Mouse (Mus musculus): ENCODE data around the gene Fam19a4.

The Fam19a4 gene

GRCm38 (mm10) chr6:97060074-97060681 is at the start of gene Fam19a4:
Fam19a4 (minus strand) TSS chr6:97060413.
- no peak for DNase-seq (ENCODE audit: low read depth in 1 of 2, low spot score in 2 of 2)

- no peak for DNase-seq (ENCODE audit: low read depth in 1 of 2, low spot score in 2 of 2)
Observed at GRCm38 (mm10) chr6:97106777-97107176, 46.6 kb upstream of the Fam19a4 start.

DNA sequence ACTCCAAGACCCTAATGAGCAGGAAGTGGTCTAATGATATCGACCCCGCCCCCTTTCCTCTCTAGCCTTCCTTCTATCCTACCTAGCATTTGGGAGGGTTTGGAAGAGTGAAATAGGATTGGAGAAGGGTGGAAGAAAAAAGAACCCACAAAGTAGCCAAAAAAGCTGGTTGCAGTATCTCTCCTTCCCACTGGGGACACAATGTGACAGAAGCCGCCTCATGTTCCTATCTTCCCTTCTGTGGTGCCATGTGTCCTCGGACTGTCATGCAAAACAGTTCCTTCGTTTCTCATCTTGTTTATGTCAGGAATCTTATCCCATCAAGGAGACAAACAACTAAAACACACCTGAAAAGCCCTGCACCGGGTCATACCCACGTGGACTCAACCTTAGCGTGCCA is 45.9 kb upstream of the Fam19a4 start:
- DNase-seq (ENCODE audit: low read depth in 1 of 2, low spot score in 2 of 2): no peak

DNA sequence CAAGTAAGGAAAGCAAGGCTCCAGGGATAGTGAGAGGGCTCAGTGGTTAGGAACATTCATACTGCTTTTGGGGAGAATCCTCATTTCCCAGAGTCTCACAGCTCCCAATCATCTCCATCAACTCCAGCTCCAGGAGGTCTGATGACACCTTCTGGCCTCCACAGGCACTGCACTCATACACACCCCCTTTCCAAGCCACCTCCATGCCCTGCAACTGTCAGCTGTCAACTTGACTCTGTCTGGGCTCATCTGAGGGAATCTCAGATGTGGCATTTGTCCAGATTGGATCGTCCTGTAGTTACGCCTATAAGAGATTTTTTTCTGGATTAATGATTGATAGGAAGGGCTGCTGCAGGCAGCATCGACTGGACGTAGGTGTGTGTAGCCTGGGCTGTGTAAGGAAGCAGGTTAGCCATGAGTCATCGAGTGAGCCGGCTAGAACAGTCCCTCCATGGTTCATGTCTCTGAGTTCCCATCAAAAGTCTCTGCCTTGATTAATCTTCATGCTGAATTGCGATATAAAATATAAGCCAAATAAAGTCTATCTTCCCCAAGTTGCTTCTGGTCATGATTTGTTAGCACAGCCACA is 44.1 kb upstream of the Fam19a4 start:
- DNase-seq (ENCODE audit: low read depth in 1 of 2, low spot score in 2 of 2): no peak

DNA sequence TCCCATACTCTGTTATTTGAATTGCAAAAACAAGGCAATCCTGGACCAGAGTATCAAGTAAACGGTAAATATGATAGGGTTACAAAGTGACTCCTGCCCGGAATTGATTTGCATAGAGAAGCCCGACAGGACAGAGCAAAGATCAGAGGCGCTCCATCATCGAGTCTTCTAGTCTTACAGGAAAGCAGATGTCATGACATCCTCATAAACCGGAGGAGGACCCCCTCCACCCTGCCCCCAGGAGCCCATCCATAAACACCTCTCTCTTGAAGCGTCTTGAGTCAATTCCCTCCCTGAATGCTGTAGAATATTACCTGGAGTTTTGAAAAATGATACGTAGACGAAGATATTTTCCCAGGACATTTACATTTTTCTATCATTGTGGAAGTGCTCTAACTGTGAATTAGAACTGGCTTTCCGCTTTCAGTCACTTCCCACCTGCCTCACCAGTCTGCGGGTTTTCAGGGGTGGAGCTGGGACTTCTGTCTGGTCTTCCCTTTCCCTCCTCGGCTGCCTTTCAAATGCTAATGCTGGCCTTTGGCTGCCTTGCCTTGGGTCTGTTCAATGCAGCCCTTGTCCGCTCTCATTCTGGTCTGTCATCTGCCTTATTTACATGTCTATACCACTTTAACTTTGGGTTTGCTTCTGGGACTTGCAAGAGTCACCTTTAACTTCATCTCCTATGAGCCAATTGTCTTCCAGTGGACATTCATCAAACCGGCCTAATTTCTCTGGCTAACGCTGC is 41.9 kb upstream of the Fam19a4 start:
- DNase-seq (ENCODE audit: low read depth in 1 of 2, low spot score in 2 of 2): no peak

DNA sequence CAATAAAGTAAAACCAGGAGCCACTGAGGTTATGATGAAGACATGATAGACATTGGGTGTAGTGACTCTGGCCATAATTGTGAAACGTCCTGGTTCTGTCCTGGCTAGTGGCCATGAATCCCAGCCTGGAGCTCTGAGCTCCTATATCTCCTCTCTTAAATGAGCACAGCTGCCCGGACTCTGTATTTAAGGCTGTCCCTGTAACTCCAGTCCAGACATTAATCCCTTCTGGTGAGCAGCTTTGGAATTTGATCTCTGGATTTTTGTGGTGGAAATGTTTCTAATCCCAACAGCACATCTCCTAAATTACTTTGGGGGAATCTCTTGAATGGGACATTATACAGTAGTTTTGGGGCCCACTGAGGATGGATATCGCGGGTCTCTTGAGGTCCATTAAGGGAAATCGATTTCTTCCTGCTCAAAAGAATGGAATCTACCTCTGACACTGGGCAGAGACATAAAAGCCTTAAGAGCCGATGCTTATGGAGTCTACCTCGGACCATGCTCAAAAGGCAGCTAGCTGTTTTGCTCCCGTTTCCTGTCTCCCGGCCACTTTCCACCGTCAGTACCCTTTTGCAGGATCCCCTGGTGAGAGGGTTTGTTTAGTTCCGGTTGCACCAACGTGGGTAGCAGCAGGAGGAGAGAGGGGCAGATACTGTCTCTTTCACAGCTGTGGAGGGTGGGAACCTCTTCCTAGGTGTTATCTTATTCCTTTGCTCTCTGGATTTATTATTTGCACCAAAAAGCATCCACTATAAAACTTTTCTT is 41.2 kb upstream of the Fam19a4 start:
- DNase-seq (ENCODE audit: low read depth in 1 of 2, low spot score in 2 of 2): no peak

- DNase-seq (ENCODE audit: low read depth in 1 of 2, low spot score in 2 of 2): no peak
Observed at GRCm38 (mm10) chr6:97082336-97082735, 22.1 kb upstream of the Fam19a4 start.

DNA sequence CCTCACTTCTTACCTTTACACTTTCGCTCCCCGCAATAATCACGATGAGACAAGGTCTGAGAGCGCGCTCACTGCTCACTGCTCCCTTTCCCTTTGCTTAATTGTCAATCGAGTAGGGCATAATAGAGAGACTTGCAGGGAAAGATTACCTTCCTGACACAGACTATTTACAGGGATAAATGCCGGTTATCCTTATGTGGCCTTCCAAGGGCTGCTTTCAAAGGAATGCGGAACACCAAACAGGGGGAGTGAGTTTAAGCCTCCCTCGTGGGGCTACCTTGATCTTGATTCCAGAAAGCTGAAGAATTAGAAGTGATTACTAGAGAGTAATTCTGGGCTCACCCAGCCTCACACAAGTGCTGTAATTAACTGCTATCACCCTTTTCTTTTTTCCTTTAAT is 19.8 kb upstream of the Fam19a4 start:
- no peak for DNase-seq (ENCODE audit: low read depth in 1 of 2, low spot score in 2 of 2)

DNA sequence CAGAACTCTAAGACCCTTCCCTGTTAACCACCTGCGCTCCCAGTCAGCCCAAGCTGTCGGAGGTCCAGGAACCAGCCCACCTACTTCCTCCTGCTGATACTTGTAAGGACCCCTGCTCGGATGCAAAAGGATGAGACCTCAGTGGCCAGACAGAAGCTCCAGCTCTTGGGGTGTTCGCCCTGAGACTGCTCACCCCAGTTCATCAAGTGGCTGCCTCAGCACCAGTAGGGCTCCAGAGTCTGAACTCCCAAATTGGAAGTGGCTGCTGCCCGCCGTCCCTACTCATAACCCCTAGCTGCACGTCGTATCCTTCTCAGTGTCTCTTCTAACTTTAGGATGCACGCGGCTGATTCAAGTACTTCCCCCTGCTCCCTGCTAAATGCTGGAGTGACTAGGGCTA is 614 bp downstream of the Fam19a4 start:
- no peak for DNase-seq (ENCODE audit: low read depth in 1 of 2, low spot score in 2 of 2)

GRCm38 (mm10) chr6:97052196-97052770 is 7.9 kb downstream of the Fam19a4 start:
- no peak for DNase-seq (ENCODE audit: low read depth in 1 of 2, low spot score in 2 of 2)

DNA sequence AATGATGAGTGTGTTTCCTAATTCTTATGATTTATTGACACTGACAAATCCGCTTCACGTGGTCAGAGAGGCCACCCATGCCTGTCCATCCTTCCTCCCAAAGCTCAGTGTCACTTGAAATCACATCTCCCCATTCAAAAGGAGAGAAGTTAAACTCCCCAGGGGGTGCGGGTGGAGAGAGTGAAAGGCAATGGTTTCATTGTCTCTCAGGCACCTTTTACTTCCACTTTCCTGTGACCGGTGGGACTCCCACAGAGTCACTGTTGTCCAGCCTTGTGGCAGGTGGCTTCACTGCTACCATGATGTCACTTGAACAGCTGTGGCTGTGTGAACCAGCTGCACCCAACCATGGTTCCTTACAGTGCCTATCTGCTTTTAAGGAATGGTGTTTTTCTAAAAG is 11.8 kb downstream of the Fam19a4 start:
- no peak for DNase-seq (ENCODE audit: low read depth in 1 of 2, low spot score in 2 of 2)

- DNase-seq (ENCODE audit: low read depth in 1 of 2, low spot score in 2 of 2): no peak
Observed at GRCm38 (mm10) chr6:97046541-97046940, 13.7 kb downstream of the Fam19a4 start.

DNA sequence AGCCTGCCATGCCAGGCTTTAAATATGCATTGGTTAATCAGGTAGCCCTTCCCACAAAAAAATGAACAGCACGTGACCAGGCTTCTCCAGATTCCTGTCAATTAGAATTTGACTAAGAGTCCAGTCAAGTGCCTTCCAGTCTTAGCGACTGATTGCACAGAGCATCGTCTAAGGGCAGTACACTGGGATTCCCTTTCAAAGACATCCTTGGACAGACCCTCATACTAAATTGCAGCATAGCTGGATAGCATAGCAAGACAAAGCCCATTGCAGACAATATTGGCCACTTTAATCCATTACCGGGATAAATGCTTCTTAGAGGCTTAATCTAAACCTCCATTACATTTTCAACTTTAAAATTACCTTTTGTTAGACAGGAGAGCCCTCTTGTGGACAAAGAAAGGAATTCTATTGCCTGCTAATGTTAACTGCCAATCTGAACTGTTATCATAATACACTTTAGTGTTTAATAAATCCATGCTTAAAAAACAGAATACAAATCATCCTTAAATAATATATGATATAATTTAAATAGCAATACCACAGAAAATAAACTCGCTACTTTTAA is 33.0 kb downstream of the Fam19a4 start:
- no peak for DNase-seq (ENCODE audit: low read depth in 1 of 2, low spot score in 2 of 2)

DNA sequence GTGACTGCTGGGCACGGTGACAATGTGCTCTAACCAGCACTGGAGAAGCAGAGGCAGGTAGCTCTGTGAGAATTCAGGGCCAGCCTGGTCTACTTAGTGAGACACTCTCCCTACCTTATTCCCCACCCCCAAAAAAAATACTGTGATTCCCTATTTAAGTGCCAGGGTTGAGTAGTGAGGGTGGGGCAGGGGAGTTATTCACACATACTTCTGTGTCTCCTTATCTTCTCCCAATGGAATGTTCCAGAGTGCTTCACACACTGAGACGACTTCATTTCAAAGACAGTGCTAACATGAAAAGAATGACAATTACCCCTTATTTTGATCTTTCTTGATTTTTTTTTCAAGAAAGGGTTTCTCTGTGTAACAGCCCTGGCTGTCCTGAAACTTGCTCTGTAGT is 40.9 kb downstream of the Fam19a4 start:
- DNase-seq (ENCODE audit: low read depth in 1 of 2, low spot score in 2 of 2): no peak

DNA sequence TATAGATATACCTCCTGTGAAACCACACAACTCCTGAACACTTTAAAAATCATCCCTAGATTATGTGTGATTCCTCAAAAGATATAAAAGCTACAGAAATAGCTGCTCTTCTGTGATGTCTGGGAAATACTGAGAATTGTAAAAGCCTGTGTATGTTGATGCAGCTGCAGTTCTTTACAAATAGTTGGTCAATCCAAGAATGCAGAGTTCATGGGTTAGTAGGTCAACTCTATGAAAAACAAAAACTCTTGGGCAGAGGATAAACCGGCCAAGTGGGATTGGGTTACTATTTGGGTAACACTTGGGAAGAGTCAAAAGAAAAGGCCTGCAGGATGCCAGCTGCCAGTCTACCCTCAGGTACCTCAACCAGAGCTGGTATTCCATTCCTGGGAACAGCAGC is 43.5 kb downstream of the Fam19a4 start:
- DNase-seq (ENCODE audit: low read depth in 1 of 2, low spot score in 2 of 2): no peak

GRCm38 (mm10) chr6:97016018-97016417 is 44.2 kb downstream of the Fam19a4 start:
- DNase-seq (ENCODE audit: low read depth in 1 of 2, low spot score in 2 of 2): peak in 1 of 2 experiments; percentile 3

DNA sequence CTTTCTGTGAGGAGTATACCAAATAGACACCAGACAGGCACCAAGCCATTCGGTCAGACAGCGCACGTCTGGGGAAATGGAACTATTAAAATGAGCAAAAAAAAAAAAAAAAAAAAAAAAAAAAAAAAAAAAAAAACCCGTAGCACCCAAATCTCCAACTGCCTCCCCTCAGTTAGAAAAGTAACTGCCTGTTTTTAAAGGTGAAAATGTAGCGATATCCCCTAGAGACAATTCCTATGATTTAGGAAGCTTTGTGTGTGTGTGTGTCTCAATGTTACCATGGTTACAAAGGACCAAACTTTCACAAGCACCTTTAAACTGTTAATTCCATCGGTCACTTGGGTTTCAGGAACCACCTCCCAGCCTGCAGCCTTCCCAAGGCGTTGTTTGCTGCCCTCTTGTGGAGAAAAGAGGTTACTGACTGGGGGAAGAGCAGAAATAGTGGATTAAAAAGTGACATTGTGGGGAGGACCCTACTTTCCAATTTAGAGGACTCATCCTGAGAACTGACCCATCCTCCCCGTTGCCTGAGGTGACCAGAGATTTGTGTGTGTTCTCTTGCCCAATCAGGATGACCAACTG is 53.6 kb downstream of the Fam19a4 start:
- no peak for DNase-seq (ENCODE audit: low read depth in 1 of 2, low spot score in 2 of 2)

GRCm38 (mm10) chr6:97005038-97005437 is 55.2 kb downstream of the Fam19a4 start:
- DNase-seq (ENCODE audit: low read depth in 1 of 2, low spot score in 2 of 2): no peak

GRCm38 (mm10) chr6:96995556-96996159 is 64.6 kb downstream of the Fam19a4 start:
- DNase-seq (ENCODE audit: low read depth in 1 of 2, low spot score in 2 of 2): no peak

GRCm38 (mm10) chr6:96991741-96992140 is 68.5 kb downstream of the Fam19a4 start:
- no peak for DNase-seq (ENCODE audit: low read depth in 1 of 2, low spot score in 2 of 2)

All from monocyte, adult 2 months (primary cell).